ENCODE assay signal across 21 mouse cellular contexts in the genomic region with DNA sequence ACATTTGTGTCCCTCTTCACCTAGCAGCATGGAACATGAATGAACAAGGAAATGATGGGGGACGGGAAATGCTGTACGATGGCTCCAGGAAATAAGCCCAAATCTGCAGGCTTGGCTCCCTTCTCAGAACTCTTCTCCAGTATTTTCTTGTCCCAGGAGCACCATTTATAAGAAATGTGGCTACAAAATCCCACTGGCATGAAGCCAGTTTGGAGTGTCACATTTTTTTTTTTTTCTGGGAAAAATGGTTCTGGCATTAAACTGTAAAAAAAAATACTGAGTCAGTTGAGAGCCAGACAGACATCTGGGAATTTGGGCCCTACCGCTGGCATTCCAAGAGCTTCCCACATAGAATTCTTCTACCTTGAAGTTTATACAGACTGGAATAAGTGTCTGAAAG. TPM values are rescaled to one million over a fixed set of nuclear protein-coding genes. Genes with fewer than 3 reads are reported as not detected.
DNase-seq lines count a peak whose midpoint lies in the region; ATAC-seq and TF ChIP-seq lines count a peak whose summit lies in the region.
"Had no signal": no experiment of that assay in that cellular context is flagged by ENCODE, and none has a peak within 500 bp of the region (broad histone marks: within the 10 kb centered on the region; RNA-seq: fewer than 3 reads in every experiment).

No protein-coding gene starts in this region.

- H3K27me3 ChIP-seq in forebrain, postnatal 0 days (ENCODE audit: insufficient read depth, low read length), result no peaks in the 10 kb centered on the region
- H3K27me3 ChIP-seq in forebrain, embryonic 11.5 days (ENCODE audit: control insufficient read depth, insufficient read depth, low read length), result no peaks in the 10 kb centered on the region
- H3K27me3 ChIP-seq in kidney, embryonic 16.5 days (ENCODE audit: insufficient read depth, low read length), result no peaks in the 10 kb centered on the region
- no peaks in the 10 kb centered on the region for H3K27me3 ChIP-seq in forebrain, embryonic 13.5 days
- H3K27me3 ChIP-seq: embryonic facial prominence, embryonic 15.5 days; heart, embryonic 13.5 days; hindbrain, embryonic 13.5 days had no signal

- no peak for ATAC-seq in forebrain, postnatal 0 days
- ATAC-seq in forebrain, embryonic 11.5 days (replicated peaks; ENCODE audit: low FRiP score), result no peak
- ATAC-seq in kidney, embryonic 16.5 days (ENCODE audit: low FRiP score, low TSS enrichment), result no peak
- ATAC-seq in forebrain, embryonic 13.5 days, result no peak
- ATAC-seq: forebrain, embryonic 14.5 days; hindbrain, postnatal 0 days had no signal

- H3K36me3 ChIP-seq in forebrain, postnatal 0 days (ENCODE audit: insufficient read depth), result peaks cover 41% of the 10 kb centered on the region
- H3K36me3 ChIP-seq in forebrain, embryonic 11.5 days (ENCODE audit: control insufficient read depth, insufficient read depth, low read length), result no peaks in the 10 kb centered on the region; the same call in 1 of the 2 replicates
- H3K36me3 ChIP-seq in kidney, embryonic 16.5 days (ENCODE audit: insufficient read depth, low read length), result peaks cover 19% of the 10 kb centered on the region
- H3K36me3 ChIP-seq in forebrain, embryonic 13.5 days (ENCODE audit: poor library complexity, severe bottlenecking), result peaks cover 44% of the 10 kb centered on the region

- peak; percentile 5 for DNase-seq in forebrain, postnatal 0 days
- no peak for DNase-seq in forebrain, embryonic 11.5 days (ENCODE audit: low spot score)
- peak; percentile 31 to 33 for DNase-seq in heart, adult 18-20 months
- no peak for DNase-seq in heart, adult 8-10 months (ENCODE audit: low spot score)
- peak; percentile 73 for DNase-seq in 3134 (ENCODE audit: extremely low read depth, insufficient read length, low spot score)
- DNase-seq: adrenal gland, postnatal 10 days; cerebellum, adult 11 months; cerebellum, adult 8-10 months; cerebellum, postnatal 14 days; embryo, embryonic 11 days; gastrocnemius, postnatal 14 days; heart, adult 2 months; kidney, adult 11 months had no signal

- H3K9me3 ChIP-seq in forebrain, postnatal 0 days (ENCODE audit: low read length), result no peaks in the 10 kb centered on the region
- no peaks in the 10 kb centered on the region for H3K9me3 ChIP-seq in forebrain, embryonic 11.5 days (ENCODE audit: control insufficient read depth, low read length)
- H3K9me3 ChIP-seq in kidney, embryonic 16.5 days (ENCODE audit: low read length), result no peaks in the 10 kb centered on the region
- no peaks in the 10 kb centered on the region for H3K9me3 ChIP-seq in forebrain, embryonic 13.5 days (replicated peaks)
- H3K9me3 ChIP-seq: embryonic facial prominence, embryonic 15.5 days; heart, embryonic 13.5 days; hindbrain, embryonic 13.5 days had no signal

- H3K4me3 ChIP-seq in forebrain, postnatal 0 days (ENCODE audit: low read depth, low read length), result no peak overlapping the region
- H3K4me3 ChIP-seq in forebrain, embryonic 11.5 days (ENCODE audit: low read depth, low read length), result no peak overlapping the region
- no peak overlapping the region for H3K4me3 ChIP-seq in embryonic fibroblast, embryonic 13.5 days (ENCODE audit: insufficient read depth, low read length)
- no peak overlapping the region for H3K4me3 ChIP-seq in kidney, embryonic 16.5 days (ENCODE audit: low read length)
- H3K4me3 ChIP-seq in forebrain, embryonic 13.5 days, result no peak overlapping the region
- H3K4me3 ChIP-seq: embryonic facial prominence, embryonic 15.5 days; heart, adult 2 months; heart, embryonic 13.5 days; hindbrain, embryonic 13.5 days had no signal

- peak; percentile 26; the same call in 1 of the 2 replicates for TF ChIP-seq POLR2A in embryonic fibroblast, embryonic 13.5 days (IDR thresholded peaks at IDR 0.05; ENCODE audit: low read depth, low read length)

- no peak overlapping the region for H3K9ac ChIP-seq in forebrain, postnatal 0 days
- H3K9ac ChIP-seq in forebrain, embryonic 11.5 days (ENCODE audit: low read length), result no peak overlapping the region
- no peak overlapping the region for H3K9ac ChIP-seq in kidney, embryonic 16.5 days (replicated peaks; ENCODE audit: low read length)
- no peak overlapping the region for H3K9ac ChIP-seq in forebrain, embryonic 13.5 days
- H3K9ac ChIP-seq: embryonic facial prominence, embryonic 15.5 days; heart, embryonic 13.5 days; hindbrain, embryonic 13.5 days had no signal

- 77% methylated on average over 3 of the region's 3 CpGs for WGBS in forebrain, postnatal 0 days
- WGBS in forebrain, embryonic 11.5 days, result over 99% methylated on average over 3 of the region's 3 CpGs
- 87% methylated on average over 3 of the region's 3 CpGs for WGBS in kidney, embryonic 16.5 days
- WGBS in forebrain, embryonic 13.5 days, result 91% methylated on average over 3 of the region's 3 CpGs

- no peak for TF ChIP-seq CTCF in forebrain, postnatal 0 days (IDR thresholded peaks at IDR 0.05; ENCODE audit: low read depth)
- TF ChIP-seq CTCF in embryonic fibroblast, embryonic 13.5 days (IDR thresholded peaks at IDR 0.05; ENCODE audit: borderline replicate concordance, insufficient read depth, low read length), result no peak

- no peak overlapping the region for H3K27ac ChIP-seq in forebrain, postnatal 0 days (ENCODE audit: low read depth, low read length)
- H3K27ac ChIP-seq in forebrain, embryonic 11.5 days (ENCODE audit: low read depth, low read length), result no peak overlapping the region
- H3K27ac ChIP-seq in embryonic fibroblast, embryonic 13.5 days (ENCODE audit: insufficient read depth, low read length), result peak overlapping the region; percentile 97
- no peak overlapping the region for H3K27ac ChIP-seq in kidney, embryonic 16.5 days (ENCODE audit: low read length)
- no peak overlapping the region for H3K27ac ChIP-seq in forebrain, embryonic 13.5 days
- H3K27ac ChIP-seq: embryonic facial prominence, embryonic 15.5 days; heart, adult 2 months; heart, embryonic 13.5 days; hindbrain, embryonic 13.5 days; hindbrain, postnatal 0 days had no signal

- no peak overlapping the region for H3K4me2 ChIP-seq in forebrain, postnatal 0 days (ENCODE audit: low read depth)
- H3K4me2 ChIP-seq in forebrain, embryonic 11.5 days (ENCODE audit: low read depth, low read length, severe bottlenecking), result no peak overlapping the region
- no peak overlapping the region for H3K4me2 ChIP-seq in kidney, embryonic 16.5 days (replicated peaks; ENCODE audit: low read depth, low read length)
- H3K4me2 ChIP-seq in forebrain, embryonic 13.5 days, result no peak overlapping the region
- H3K4me2 ChIP-seq: embryonic facial prominence, embryonic 15.5 days; heart, embryonic 13.5 days; hindbrain, embryonic 13.5 days had no signal

- no peaks in the 10 kb centered on the region for H3K4me1 ChIP-seq in forebrain, postnatal 0 days (ENCODE audit: insufficient read depth)
- no peaks in the 10 kb centered on the region for H3K4me1 ChIP-seq in forebrain, embryonic 11.5 days (replicated peaks; ENCODE audit: control insufficient read depth, insufficient read depth, low read length)
- H3K4me1 ChIP-seq in embryonic fibroblast, embryonic 13.5 days (ENCODE audit: control insufficient read depth, insufficient read depth, low read length), result peaks cover 17% of the 10 kb centered on the region
- no peaks in the 10 kb centered on the region for H3K4me1 ChIP-seq in kidney, embryonic 16.5 days (ENCODE audit: insufficient read depth, low read length)
- H3K4me1 ChIP-seq in forebrain, embryonic 13.5 days, result no peaks in the 10 kb centered on the region
- H3K4me1 ChIP-seq: heart, embryonic 13.5 days; hindbrain, embryonic 13.5 days had no signal

RNA-seq across cellular contexts. Expression of a gene that starts 57.8 kb away (rescaled TPM):
- total RNA-seq in forebrain, postnatal 0 days (2014; rRNA removed), result 48.6 and 50.3 TPM in 2 replicates
- 89.8 and 96.3 TPM in 2 replicates for polyA plus RNA-seq in forebrain, postnatal 0 days (2015; fragmentation: Nextera tagmentation; extraction: Ambion mirVana)
- polyA plus RNA-seq in forebrain, embryonic 11.5 days (2014; fragmentation: Nextera tagmentation; extraction: Ambion mirVana), result 270 and 288 TPM in 2 replicates
- 10 to 100 TPM; 31.9 to 32.5 TPM for total RNA-seq in heart, adult 18-20 months (2021)
- total RNA-seq in heart, adult 8-10 months (2022), result 10 to 100 TPM; 29.6 to 32.2 (median 30.4) TPM
- 58.6 and 66.6 TPM in 2 replicates for polyA plus RNA-seq in embryonic fibroblast, embryonic 13.5 days (2011; ENCODE audit: insufficient read length, low read depth, missing spikeins)
- 156 and 164 TPM in 2 replicates for polyA plus RNA-seq in kidney, embryonic 16.5 days (2015; fragmentation: Nextera tagmentation; extraction: Ambion mirVana)
- polyA plus RNA-seq in forebrain, embryonic 13.5 days (2015; fragmentation: Nextera tagmentation; extraction: Ambion mirVana), result 188 and 199 TPM in 2 replicates

Comparison
In these comparisons a context has a peak if more than half of its experiments do, and no peak if none do; other contexts are left out.
1. DNase-seq: peak in forebrain, postnatal 0 days (single experiment), heart, adult 18-20 months (2 of 2) and 3134 (single experiment); none in forebrain, embryonic 11.5 days (single experiment) and heart, adult 8-10 months (single experiment).